Mouse (Mus musculus): ENCODE results near the gene Atp6v0a1. TPM values are rescaled to one million over a fixed set of nuclear protein-coding genes. Genes with fewer than 3 reads are reported as not detected.

Gene Atp6v0a1
- polyA plus RNA-seq, 1 experiment = 48.4 TPM

- no peak overlapping the region for H3K27ac ChIP-seq (ENCODE audit: insufficient read depth, low read depth, low read length)
- peak; percentile 47 for DNase-seq
- no peak overlapping the region for H3K4me3 ChIP-seq (ENCODE audit: insufficient read depth, low read depth, low read length)
- peaks cover 15% of the 10 kb centered on the region for H3K4me1 ChIP-seq (ENCODE audit: control insufficient read depth, insufficient read depth, low read length)
- WGBS = 91% methylated on average over 1 of the region's 1 CpGs
- no peaks in the 10 kb centered on the region for H3K27me3 ChIP-seq (replicated peaks; ENCODE audit: control insufficient read depth, insufficient read depth, low read length)
- TF ChIP-seq CTCF (conservative IDR thresholded peaks at IDR 0.05; ENCODE audit: insufficient read depth, insufficient read length, low read depth, low read length) (no peak), POLR2A (IDR thresholded peaks at IDR 0.05; ENCODE audit: low read depth, low read length) (no peak)
- H3K36me3 ChIP-seq (ENCODE audit: control insufficient read depth, insufficient read depth, low read length) = peaks cover 2% of the 10 kb centered on the region; the same call in 1 of the 2 replicates
Observed at GRCm38 (mm10) chr11:101089931-101090330, 80.7 kb downstream of the Atp6v0a1 start.

DNA sequence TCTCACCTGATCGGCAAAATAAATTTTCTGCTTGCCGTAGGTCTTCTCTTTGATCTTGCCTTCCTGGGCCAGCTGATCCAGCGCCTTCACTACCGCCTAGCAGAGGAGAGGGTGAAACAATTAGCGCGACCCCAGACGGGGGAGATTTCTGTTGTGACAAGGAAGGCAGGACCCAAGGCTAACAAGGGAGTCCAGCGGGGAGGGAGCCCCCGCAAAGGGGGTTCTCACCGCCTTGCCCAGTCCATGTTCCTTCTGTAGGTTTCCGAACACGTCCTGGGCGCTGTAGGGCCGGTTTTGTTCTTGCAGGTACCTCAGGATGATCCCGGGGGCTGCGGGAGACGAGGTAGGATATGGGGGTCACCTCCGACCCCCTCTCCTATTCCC is 85.7 kb downstream of the Atp6v0a1 start:
- H3K27me3 ChIP-seq (replicated peaks; ENCODE audit: control insufficient read depth, insufficient read depth, low read length) = no peaks in the 10 kb centered on the region
- 3% methylated on average over 18 of the region's 18 CpGs for WGBS
- TF ChIP-seq CTCF (conservative IDR thresholded peaks at IDR 0.05; ENCODE audit: insufficient read depth, insufficient read length, low read depth, low read length) (no peak), POLR2A (IDR thresholded peaks at IDR 0.05; ENCODE audit: low read depth, low read length) (no peak)
- DNase-seq = no peak
- H3K36me3 ChIP-seq (ENCODE audit: control insufficient read depth, insufficient read depth, low read length) = no peaks in the 10 kb centered on the region; the same call in none of the 2 replicates
- peak overlapping the region; percentile 54 for H3K4me3 ChIP-seq (ENCODE audit: insufficient read depth, low read depth, low read length)
- H3K4me1 ChIP-seq (ENCODE audit: control insufficient read depth, insufficient read depth, low read length) = no peaks in the 10 kb centered on the region; the same call in 1 of the 2 replicates
- no peak overlapping the region for H3K27ac ChIP-seq (ENCODE audit: insufficient read depth, low read depth, low read length)

- Histone ChIP-seq H3K4me3 (ENCODE audit: insufficient read depth, low read depth, low read length) (peak within 1 kb of the TSS; percentile 94), H3K4me1 (ENCODE audit: control insufficient read depth, insufficient read depth, low read length) (no peaks in the 10 kb centered on the region; the same call in 1 of the 2 replicates), H3K27me3 (replicated peaks; ENCODE audit: control insufficient read depth, insufficient read depth, low read length) (no peaks in the 10 kb centered on the region), H3K36me3 (ENCODE audit: control insufficient read depth, insufficient read depth, low read length) (no peaks in the 10 kb centered on the region; the same call in 1 of the 2 replicates), H3K27ac (ENCODE audit: insufficient read depth, low read depth, low read length) (peak within 1 kb of the TSS; percentile 100)
- WGBS = under 1% methylated on average over 43 of the region's 43 CpGs
- DNase-seq = peak; percentile 98
- TF ChIP-seq POLR2A (IDR thresholded peaks at IDR 0.05; ENCODE audit: low read depth, low read length) (peak; percentile 44), CTCF (conservative IDR thresholded peaks at IDR 0.05; ENCODE audit: insufficient read depth, insufficient read length, low read depth, low read length) (peak; percentile 87)
Observed at GRCm38 (mm10) chr11:101095314-101096024, 86.2 kb downstream of the Atp6v0a1 start, which contains the start of gene Psmc3ip. Gene Psmc3ip (minus strand): TSS chr11:101095436.

DNA sequence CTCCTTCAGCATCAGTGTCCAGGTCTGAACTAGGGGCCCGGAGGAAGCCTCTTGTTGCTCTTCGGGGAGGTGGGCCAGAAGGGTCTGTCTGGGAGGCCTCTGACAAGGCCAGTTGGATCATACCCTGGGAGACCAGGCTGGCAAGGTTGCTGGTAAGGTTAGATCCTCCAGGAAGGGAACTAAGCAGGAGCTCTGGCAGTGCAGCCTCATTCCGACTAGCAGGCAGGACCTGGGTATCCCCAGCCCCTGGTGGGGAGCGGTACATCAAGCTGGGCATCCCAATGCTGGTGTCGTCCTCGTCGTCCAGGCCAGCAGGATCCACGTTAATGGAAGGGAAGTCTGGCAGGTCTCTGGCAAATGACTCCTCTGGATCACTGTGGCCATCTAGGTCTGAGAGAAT is 89.0 kb downstream of the Atp6v0a1 start:
- TF ChIP-seq CTCF (conservative IDR thresholded peaks at IDR 0.05; ENCODE audit: insufficient read depth, insufficient read length, low read depth, low read length) (no peak), POLR2A (IDR thresholded peaks at IDR 0.05; ENCODE audit: low read depth, low read length) (no peak)
- 69% methylated on average over 8 of the region's 8 CpGs for WGBS
- Histone ChIP-seq H3K4me1 (ENCODE audit: control insufficient read depth, insufficient read depth, low read length) (no peaks in the 10 kb centered on the region; the same call in 1 of the 2 replicates), H3K36me3 (ENCODE audit: control insufficient read depth, insufficient read depth, low read length) (no peaks in the 10 kb centered on the region; the same call in 1 of the 2 replicates), H3K27me3 (replicated peaks; ENCODE audit: control insufficient read depth, insufficient read depth, low read length) (no peaks in the 10 kb centered on the region), H3K27ac (ENCODE audit: insufficient read depth, low read depth, low read length) (no peak overlapping the region), H3K4me3 (ENCODE audit: insufficient read depth, low read depth, low read length) (no peak overlapping the region)
- DNase-seq = no peak

DNA sequence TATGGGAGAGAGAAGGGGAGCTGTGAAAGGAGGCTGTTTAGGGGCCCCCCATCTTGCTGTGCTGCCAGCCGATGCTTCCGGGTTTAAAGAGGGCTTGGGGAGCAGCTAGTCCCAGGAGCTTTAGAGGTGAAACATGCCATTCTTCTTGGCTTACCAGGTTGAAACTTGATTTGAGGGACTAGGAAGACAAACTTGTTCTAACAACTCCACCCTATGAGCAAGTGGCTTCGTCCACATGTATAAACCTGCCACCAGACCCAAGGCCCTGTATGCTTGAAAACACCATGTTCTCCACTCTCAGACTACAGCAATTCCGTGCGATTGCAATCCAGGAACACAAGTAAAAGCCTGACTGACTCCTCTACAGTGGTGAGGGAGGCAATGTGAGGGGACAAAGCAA is 93.8 kb downstream of the Atp6v0a1 start:
- 92% methylated on average over 5 of the region's 5 CpGs for WGBS
- DNase-seq = no peak
- H3K27me3 ChIP-seq (replicated peaks; ENCODE audit: control insufficient read depth, insufficient read depth, low read length) = no peaks in the 10 kb centered on the region
- H3K36me3 ChIP-seq (ENCODE audit: control insufficient read depth, insufficient read depth, low read length) = peaks cover 1% of the 10 kb centered on the region
- TF ChIP-seq POLR2A (IDR thresholded peaks at IDR 0.05; ENCODE audit: low read depth, low read length) = no peak
- no peak for TF ChIP-seq CTCF (conservative IDR thresholded peaks at IDR 0.05; ENCODE audit: insufficient read depth, insufficient read length, low read depth, low read length)
- H3K27ac ChIP-seq (ENCODE audit: insufficient read depth, low read depth, low read length) = no peak overlapping the region
- no peak overlapping the region for H3K4me3 ChIP-seq (ENCODE audit: insufficient read depth, low read depth, low read length)
- H3K4me1 ChIP-seq (ENCODE audit: control insufficient read depth, insufficient read depth, low read length) = no peaks in the 10 kb centered on the region

DNA sequence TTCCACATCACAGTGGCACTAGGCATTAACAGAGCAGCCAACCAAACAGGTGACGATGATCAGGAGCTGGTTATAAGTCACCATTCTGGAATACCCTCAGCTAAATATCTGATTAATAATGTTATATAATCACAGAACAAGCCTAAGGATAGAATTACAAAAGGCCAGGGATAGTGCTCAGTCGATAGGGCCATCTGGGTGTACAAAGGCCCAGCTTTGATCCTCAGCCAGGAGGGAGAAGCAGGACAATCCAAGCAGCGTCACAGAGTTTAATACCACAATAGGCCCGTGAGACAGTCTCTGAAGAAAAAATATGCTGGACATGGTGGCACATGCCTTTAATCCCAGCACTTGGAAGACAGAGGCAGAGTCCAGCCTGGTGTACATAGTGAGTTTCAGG is 100.1 kb downstream of the Atp6v0a1 start:
- Histone ChIP-seq H3K4me1 (ENCODE audit: control insufficient read depth, insufficient read depth, low read length) (no peaks in the 10 kb centered on the region), H3K27me3 (replicated peaks; ENCODE audit: control insufficient read depth, insufficient read depth, low read length) (no peaks in the 10 kb centered on the region), H3K27ac (ENCODE audit: insufficient read depth, low read depth, low read length) (no peak overlapping the region), H3K36me3 (ENCODE audit: control insufficient read depth, insufficient read depth, low read length) (0 out of 2 replicates have a peak, but pooled peaks cover 1% of the 10 kb centered on the region), H3K4me3 (ENCODE audit: insufficient read depth, low read depth, low read length) (no peak overlapping the region)
- 66% methylated on average over 4 of the region's 4 CpGs for WGBS
- DNase-seq = no peak
- TF ChIP-seq POLR2A (IDR thresholded peaks at IDR 0.05; ENCODE audit: low read depth, low read length) (no peak), CTCF (conservative IDR thresholded peaks at IDR 0.05; ENCODE audit: insufficient read depth, insufficient read length, low read depth, low read length) (no peak)

DNA sequence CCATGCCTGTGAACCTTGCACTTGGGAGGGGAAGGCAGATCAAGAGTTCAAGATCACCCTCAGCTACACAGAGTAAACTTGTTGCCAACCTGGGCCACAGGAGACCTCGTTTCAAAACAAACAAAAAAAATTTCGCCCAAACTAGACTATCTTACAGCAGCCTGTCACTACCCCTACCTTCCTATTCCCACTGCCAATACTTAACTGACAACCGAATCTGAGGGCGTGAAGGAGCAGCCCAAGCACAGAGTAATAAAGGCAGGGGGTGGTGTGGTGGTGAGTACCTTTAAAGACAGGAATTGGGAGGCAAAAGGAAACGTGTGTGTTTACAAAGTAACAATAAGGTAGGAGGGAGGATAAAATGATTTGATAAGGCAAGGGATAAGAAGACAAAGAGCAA is 101.5 kb downstream of the Atp6v0a1 start:
- no peak overlapping the region for H3K27ac ChIP-seq (ENCODE audit: insufficient read depth, low read depth, low read length)
- no peaks in the 10 kb centered on the region for H3K36me3 ChIP-seq (ENCODE audit: control insufficient read depth, insufficient read depth, low read length)
- DNase-seq = no peak
- no peaks in the 10 kb centered on the region for H3K27me3 ChIP-seq (replicated peaks; ENCODE audit: control insufficient read depth, insufficient read depth, low read length)
- H3K4me1 ChIP-seq (ENCODE audit: control insufficient read depth, insufficient read depth, low read length) = no peaks in the 10 kb centered on the region
- H3K4me3 ChIP-seq (ENCODE audit: insufficient read depth, low read depth, low read length) = no peak overlapping the region
- no peak for TF ChIP-seq CTCF (conservative IDR thresholded peaks at IDR 0.05; ENCODE audit: insufficient read depth, insufficient read length, low read depth, low read length)
- no peak for TF ChIP-seq POLR2A (IDR thresholded peaks at IDR 0.05; ENCODE audit: low read depth, low read length)
- WGBS = 46% methylated on average over 5 of the region's 5 CpGs

All from kidney, adult 2 months (tissue).